Mouse (Mus musculus): ENCODE results near the gene Lexm.

Lexm gene

GRCm38 (mm10) chr4:106545817-106546373 lies 71.1 kb downstream of the Lexm start:
- no peak for DNase-seq (ENCODE audit: low spot score)

GRCm38 (mm10) chr4:106542211-106542610 lies 74.8 kb downstream of the Lexm start:
- no peak for DNase-seq (ENCODE audit: low spot score)

- DNase-seq (ENCODE audit: low spot score): no peak
Observed at GRCm38 (mm10) chr4:106541491-106541890, 75.5 kb downstream of the Lexm start.

Measured in T-cell, adult 2 months (primary cell).